Mouse (Mus musculus): ENCODE data around the gene Vmp1.

Vmp1 gene

GRCm38 (mm10) chr11:86599378-86600208 is 84.0 kb downstream of the Vmp1 start:
- no peak for DNase-seq (ENCODE audit: low spot score)

GRCm38 (mm10) chr11:86598572-86598971 is 85.1 kb downstream of the Vmp1 start:
- DNase-seq (ENCODE audit: low spot score): no peak

GRCm38 (mm10) chr11:86598154-86598553 is 85.5 kb downstream of the Vmp1 start:
- DNase-seq (ENCODE audit: low spot score): no peak

GRCm38 (mm10) chr11:86596976-86597375 is 86.7 kb downstream of the Vmp1 start:
- DNase-seq (ENCODE audit: low spot score): no peak

- no peak for DNase-seq (ENCODE audit: low spot score)
These were observed 87.3 kb downstream of the Vmp1 start for GRCm38 (mm10) chr11:86596187-86596960.

- no peak for DNase-seq (ENCODE audit: low spot score)
These were observed 88.3 kb downstream of the Vmp1 start for GRCm38 (mm10) chr11:86595366-86595765.

- DNase-seq (ENCODE audit: low spot score): no peak
These were observed 89.3 kb downstream of the Vmp1 start for GRCm38 (mm10) chr11:86594188-86594876.

GRCm38 (mm10) chr11:86593443-86593842 is 90.2 kb downstream of the Vmp1 start:
- DNase-seq (ENCODE audit: low spot score): no peak

GRCm38 (mm10) chr11:86592993-86593392 is 90.6 kb downstream of the Vmp1 start:
- no peak for DNase-seq (ENCODE audit: low spot score)

- DNase-seq (ENCODE audit: low spot score): no peak
These were observed 91.6 kb downstream of the Vmp1 start for GRCm38 (mm10) chr11:86591931-86592616.

GRCm38 (mm10) chr11:86591301-86591845 is 92.3 kb downstream of the Vmp1 start:
- DNase-seq (ENCODE audit: low spot score): no peak

- no peak for DNase-seq (ENCODE audit: low spot score)
These were observed 93.1 kb downstream of the Vmp1 start for GRCm38 (mm10) chr11:86590579-86590978.

GRCm38 (mm10) chr11:86590066-86590465 is 93.6 kb downstream of the Vmp1 start:
- no peak for DNase-seq (ENCODE audit: low spot score)

GRCm38 (mm10) chr11:86588583-86589298 is 94.9 kb downstream of the Vmp1 start:
- DNase-seq (ENCODE audit: low spot score): no peak

- no peak for DNase-seq (ENCODE audit: low spot score)
These were observed 95.8 kb downstream of the Vmp1 start for GRCm38 (mm10) chr11:86587830-86588229.

GRCm38 (mm10) chr11:86586868-86587792 is 96.5 kb downstream of the Vmp1 start:
- DNase-seq (ENCODE audit: low spot score): peak; percentile 68

- DNase-seq (ENCODE audit: low spot score): no peak
These were observed 97.3 kb downstream of the Vmp1 start for GRCm38 (mm10) chr11:86586177-86586867.

- no peak for DNase-seq (ENCODE audit: low spot score)
These were observed 98.0 kb downstream of the Vmp1 start for GRCm38 (mm10) chr11:86585598-86585984.

GRCm38 (mm10) chr11:86584898-86585597 is 98.6 kb downstream of the Vmp1 start:
- DNase-seq (ENCODE audit: low spot score): no peak
